Mouse (Mus musculus) kidney, postnatal 14 days (tissue): Measurements from ENCODE around the gene Fkbp2.

ENCODE experiments used
- DNase-seq: peaks from one replicate; pipeline ENCODE4 v3.0.0; 2022; ENCODE audit warnings: mixed read lengths

The Fkbp2 gene

DNA sequence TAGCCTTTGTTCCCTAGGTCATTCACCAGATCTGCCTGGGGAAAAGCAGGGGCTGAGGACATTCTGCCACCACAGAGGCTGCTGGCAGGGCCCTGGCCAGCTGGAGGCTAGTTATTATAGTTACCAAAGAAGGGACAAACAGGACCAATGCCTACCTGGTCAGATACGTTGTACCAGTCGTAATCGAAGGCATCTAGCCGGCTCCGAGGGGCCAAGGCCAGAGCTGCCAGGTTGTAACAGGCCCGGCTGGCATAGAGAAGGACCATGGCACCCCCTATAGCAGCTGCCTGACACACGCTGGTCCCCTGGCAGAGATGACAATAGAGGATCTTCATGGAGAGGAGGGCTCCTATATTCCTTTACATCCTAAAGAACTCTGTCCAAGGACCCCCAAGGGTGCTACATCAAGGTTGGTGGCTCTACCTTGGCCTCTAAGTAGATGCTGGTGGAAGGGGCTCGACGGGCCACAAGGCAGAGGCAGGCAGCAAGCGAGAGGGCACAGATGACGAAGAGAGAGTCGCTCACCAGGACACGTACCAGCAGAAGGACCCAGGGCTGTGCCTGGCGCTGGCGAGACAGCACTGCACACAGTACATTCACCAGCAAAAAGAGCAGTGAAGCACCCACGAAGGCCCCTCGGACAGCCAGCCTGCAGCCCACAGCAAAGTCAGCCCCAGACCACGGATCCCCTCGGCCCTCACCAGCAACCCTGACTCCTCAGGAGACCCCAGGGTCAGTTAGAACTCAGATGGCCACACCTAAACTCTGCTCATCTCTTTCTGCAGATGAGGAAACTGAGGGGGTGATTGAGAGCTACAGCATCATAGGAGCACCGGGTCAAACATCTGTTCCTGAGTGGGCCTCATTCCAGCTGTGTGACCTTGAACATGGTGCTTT is 40.9 kb downstream of the Fkbp2 start:
- no peak for DNase-seq

DNA sequence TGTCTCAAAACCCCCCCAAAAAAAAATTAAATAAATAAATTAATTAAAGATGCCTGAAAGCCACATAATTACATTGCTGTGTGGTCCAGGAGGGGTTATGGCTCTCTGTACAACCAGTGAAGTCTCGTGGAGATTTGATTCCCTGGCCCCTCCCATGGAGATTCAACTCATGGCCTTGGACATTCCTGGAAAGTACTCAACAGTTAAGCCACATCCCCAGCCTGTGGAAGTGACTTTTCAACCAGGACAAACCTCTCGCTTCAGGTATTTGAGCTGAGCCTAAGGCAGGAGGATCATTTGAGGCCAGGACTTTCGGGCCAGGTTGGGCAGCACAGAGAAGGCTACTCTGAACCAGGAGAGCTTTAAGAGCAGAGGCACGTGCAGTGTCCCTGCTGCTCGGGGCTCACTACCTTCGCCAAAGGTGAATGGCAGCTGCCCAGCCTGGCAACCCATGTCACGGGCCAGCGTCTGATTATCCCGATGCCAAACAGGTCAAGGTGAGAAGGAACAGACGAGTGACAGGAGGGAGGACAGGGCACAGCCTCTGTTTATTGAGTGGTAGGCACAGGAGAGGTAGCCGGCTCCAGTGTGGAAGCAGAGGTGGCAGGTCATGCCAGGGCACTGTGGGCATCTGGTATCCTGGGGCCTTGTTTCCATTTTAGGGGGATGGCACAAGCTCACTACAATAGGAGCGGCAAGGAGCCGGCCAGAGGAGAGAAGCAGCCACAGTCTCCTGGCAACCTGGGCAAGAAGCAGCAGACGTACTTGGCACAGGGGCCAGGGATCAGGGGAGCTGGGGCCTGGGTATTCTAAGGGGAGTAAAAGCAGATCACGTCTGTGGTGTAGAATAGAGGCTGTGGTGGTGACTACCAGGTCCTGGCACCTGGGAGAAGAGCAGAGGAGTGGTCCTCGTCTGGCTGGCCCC is 42.5 kb downstream of the Fkbp2 start:
- DNase-seq: no peak

DNA sequence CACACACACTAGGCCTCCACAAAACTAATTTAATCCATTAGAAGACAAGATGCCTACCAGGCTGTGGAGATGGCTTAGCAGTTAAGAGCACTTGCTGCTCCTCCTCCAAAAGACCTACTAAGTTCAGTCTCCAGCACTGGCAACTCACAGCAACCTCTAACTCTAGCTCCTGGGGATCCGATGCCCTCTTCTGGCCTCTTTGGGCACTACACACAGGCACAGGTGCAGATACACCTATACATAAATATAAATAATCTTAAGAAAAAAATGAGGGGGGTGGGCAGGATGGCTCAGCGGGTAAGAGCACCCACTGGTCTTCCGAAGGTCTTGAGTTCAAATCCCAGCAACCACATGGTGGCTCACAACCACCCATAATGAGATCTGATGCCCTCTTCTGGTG is 44.0 kb downstream of the Fkbp2 start:
- DNase-seq: no peak

DNA sequence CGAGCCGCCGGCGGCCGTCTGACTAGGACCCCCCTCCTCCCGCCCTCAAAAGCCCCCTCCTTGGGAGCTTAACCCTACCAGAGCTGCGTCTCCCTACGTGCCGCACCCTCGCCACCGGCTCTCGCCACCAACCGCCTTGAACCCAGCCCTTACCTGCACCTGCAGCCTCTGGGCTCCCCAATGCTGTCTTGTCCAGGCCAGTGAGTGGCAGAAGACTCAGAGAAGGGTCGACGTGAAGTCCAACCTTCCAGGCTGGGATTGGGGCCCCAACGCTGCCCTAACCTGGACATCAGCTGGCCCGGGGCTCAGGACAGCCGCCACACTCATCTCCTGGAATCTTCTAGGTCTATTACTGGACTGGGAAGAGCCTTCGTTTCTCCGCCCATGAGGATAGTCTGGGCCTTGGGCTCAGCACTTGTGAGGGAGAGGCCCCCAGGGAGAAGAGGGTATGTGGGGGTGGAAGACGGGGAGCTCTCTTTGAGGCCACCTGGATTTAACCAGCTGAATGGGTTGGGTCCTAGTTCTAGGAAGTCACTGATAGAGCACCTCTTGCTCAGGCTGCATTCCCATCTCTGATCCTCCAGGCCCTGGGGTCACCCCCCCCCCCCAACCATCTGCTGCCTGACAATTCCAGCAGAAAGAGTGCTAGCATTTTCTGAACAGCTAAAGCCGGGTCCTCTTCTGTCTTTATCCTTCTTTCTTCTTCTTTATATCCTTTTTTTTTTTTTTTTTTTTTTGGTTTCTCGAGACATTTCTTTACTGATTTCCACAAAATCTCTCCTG is 45.9 kb downstream of the Fkbp2 start, which contains the start of gene Kcnk4:
TSS of gene Kcnk4 (minus strand) at position 321 of the 783 bp plus-strand sequence.
- no peak for DNase-seq

DNA sequence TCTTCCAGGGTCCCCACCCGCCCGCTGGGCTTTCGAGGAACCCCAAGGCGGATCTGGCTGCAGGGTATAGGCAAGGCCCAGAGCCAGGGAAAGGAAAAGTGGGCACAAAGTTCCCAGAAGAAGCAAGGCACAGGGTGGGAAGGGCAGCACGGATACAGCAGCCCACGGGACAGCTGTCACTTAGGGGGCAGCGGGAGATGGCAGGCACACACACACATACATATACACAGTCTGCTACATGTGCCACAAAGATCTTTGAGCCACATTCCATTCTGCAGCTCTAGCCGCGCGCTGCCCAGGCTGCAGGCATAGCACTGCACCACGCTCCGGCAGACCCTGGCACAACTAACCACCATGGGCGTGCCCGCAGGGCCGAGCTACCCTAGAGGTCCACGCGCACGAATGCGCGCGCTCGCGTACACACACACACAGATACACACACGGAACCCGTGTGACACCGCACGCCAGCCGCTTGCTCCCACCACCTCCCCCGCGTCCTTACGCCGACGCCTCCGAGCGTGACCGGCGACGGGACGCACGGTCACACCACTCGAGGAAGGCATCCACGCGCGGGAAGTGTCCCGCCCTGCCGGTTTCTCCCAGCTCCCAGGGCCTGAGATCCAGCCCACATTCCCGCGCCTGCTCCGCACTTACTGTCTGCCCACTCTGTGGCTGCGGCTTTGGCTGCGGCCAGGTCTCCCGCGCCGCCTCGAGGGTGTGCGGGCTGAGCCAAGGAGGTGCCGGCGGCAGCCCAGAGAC is 46.7 kb downstream of the Fkbp2 start:
- DNase-seq: peak; percentile 56

DNA sequence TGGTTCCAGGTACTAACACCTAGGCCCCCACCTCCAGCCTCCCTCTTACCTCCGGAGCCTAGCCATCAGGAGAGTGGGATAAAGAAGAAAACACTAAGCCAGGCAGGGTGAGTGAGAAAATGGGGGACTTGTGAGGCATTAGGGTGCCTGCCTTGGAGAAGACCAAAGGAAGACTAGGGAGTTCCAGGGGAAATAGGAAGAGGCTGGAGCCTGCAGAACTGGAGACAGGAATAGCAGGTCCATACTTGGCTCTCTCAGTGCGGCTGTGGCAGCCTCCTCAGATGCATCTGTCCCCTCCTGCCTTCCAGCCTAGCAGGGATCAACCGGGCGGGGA is 47.2 kb downstream of the Fkbp2 start:
- DNase-seq: no peak

DNA sequence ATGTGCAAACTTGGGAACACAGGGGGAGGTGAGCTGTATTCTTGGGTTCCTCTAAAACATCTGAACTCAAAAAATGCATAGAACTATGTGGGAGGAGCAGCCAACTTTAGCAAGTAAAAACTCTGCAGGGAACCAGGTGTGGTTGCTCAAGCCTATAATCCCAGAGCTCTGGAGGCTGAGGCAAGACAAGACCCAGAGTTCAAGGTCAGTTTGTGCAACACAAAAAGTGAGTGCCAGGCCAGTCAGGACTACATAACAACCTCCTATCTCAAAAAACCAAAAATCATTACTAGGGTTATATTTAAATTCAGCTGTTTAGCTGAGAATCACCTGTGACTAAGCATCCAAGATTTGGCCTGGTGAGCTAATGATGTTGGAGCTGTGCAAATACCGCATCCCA is 48.3 kb downstream of the Fkbp2 start:
- no peak for DNase-seq

DNA sequence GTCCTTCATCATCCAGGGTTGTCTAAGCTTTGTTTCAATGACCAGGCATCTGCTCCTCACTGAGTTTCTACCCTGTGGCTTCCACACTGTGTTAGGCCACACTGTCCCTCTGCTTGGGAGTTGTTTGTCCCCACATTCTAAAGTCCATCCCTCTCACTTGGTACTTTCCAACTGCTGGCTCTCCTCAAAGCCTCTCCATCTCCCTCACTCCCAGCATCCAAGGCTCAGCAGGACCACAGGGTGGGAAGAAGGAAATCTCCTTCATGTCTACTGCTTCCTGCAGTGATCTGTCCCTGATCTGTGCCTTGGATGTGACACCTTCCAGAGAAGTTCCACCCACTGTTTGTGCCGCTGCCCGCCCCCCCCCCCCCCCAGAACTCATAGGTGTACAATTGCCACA is 49.3 kb downstream of the Fkbp2 start:
- no peak for DNase-seq

DNA sequence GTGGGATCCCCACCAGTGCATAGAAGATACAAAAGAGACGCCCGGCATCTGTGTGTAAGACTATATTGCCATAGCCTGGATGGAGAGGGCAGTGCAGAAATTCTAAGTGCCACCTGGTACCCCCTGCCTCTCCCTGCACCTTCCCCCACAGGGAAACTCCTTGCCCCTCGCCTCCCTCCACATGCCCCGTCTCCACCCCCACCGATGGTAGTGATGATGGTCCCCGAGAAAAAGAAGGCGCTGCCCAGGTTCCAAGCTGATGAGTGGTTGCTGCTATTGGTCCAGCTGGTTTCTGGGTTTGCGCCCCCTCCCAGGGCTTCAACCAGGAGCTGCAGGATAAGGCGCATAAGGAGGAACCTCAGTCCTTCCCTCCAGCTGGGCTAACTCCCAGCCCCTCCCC is 52.2 kb downstream of the Fkbp2 start:
- DNase-seq: no peak
